Mouse (Mus musculus) liver, embryonic 14.5 days (tissue): ENCODE data around the gene M6pr.

Source experiments
- CTCF ChIP-seq: IDR thresholded peaks from 2 replicates; pipeline ENCODE4 v1.5.1; 2016; ENCODE audit warnings: antibody characterized with exemption, low read depth, control low read depth
- EP300 ChIP-seq: IDR thresholded peaks from 2 replicates; pipeline ENCODE4 v1.6.1; 2016; ENCODE audit warnings: antibody characterized with exemption, low read depth

- no peak for TF ChIP-seq CTCF
- no peak for TF ChIP-seq EP300
These were observed 37.9 kb downstream of the M6pr start for GRCm38 (mm10) chr6:122346399-122346798.
